In the genomic region with DNA sequence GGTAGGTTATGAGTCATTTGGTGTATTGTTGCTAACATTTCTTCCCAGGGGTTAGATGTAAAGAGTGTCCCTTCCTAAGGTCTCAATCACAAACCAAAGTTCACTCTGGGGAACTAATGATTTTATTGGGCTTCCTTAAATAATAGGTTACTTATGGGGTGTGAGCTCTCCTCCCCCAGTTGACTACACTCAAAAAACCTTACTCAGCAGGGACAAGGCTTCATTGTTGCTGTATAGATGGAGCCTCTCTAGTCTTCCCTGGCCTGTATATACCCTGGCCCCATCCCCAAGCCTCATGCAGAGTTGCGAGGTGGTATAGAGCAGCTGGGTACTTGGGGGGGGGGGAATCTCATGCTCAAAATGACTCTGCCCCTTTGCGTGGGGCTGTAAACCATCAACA, we compare ENCODE assay signal across 17 mouse cellular contexts. TPM values are rescaled to one million over a fixed set of nuclear protein-coding genes. Genes with fewer than 3 reads are reported as not detected.
A peak's percentile ranks its signal among the peaks of the same experiment; 100 is the strongest.
DNase-seq lines count a peak whose midpoint lies in the region; ATAC-seq lines count a peak whose summit lies in the region.
"Had no signal": no experiment of that assay in that cellular context is flagged by ENCODE, and none has a peak within 500 bp of the region (broad histone marks: within the 10 kb centered on the region; RNA-seq: fewer than 3 reads in every experiment).

No protein-coding gene starts in this region.

- 27% methylated on average over 2 of the region's 2 CpGs for WGBS in neural tube, embryonic 15.5 days
- 81% methylated on average over 2 of the region's 2 CpGs for WGBS in intestine, embryonic 16.5 days
- 90% methylated on average over 2 of the region's 2 CpGs for WGBS in forebrain, embryonic 15.5 days

- H3K4me3 ChIP-seq in neural tube, embryonic 15.5 days (replicated peaks), result no peak overlapping the region
- no peak overlapping the region for H3K4me3 ChIP-seq in intestine, embryonic 16.5 days (ENCODE audit: low read length)
- no peak overlapping the region for H3K4me3 ChIP-seq in forebrain, embryonic 15.5 days
- H3K4me3 ChIP-seq: embryonic facial prominence, embryonic 10.5 days; embryonic facial prominence, embryonic 12.5 days; forebrain, embryonic 13.5 days had no signal

- DNase-seq in neural tube, embryonic 10.5 days (ENCODE audit: extremely low spot score, low spot score), result peak; percentile 6
- DNase-seq in adipocyte (ENCODE audit: low spot score), result no peak
- DNase-seq: adrenal gland, adult 8-10 months; adrenal gland, postnatal 14 days; adrenal gland, postnatal 36 days; cerebellum, adult 11-12 months; cerebellum, adult 2 months; cerebellum, adult 9-10 months; cerebellum, postnatal 10 days; cerebellum, postnatal 25 days had no signal

- no peak for ATAC-seq in neural tube, embryonic 15.5 days (ENCODE audit: low FRiP score)
- ATAC-seq in intestine, embryonic 16.5 days, result peak; percentile 70
- ATAC-seq in forebrain, embryonic 15.5 days (replicated peaks), result no peak
- ATAC-seq: forebrain, embryonic 13.5 days; forebrain, embryonic 16.5 days had no signal

- H3K27ac ChIP-seq in neural tube, embryonic 15.5 days (replicated peaks), result no peak overlapping the region
- H3K27ac ChIP-seq in intestine, embryonic 16.5 days (ENCODE audit: low read length), result no peak overlapping the region
- no peak overlapping the region for H3K27ac ChIP-seq in forebrain, embryonic 15.5 days (replicated peaks)
- H3K27ac ChIP-seq: embryonic facial prominence, embryonic 10.5 days; embryonic facial prominence, embryonic 12.5 days; forebrain, embryonic 13.5 days had no signal

- H3K4me2 ChIP-seq in neural tube, embryonic 15.5 days, result no peak overlapping the region
- H3K4me2 ChIP-seq in intestine, embryonic 16.5 days (ENCODE audit: low read depth, low read length), result no peak overlapping the region
- no peak overlapping the region for H3K4me2 ChIP-seq in forebrain, embryonic 15.5 days (replicated peaks)
- H3K4me2 ChIP-seq: embryonic facial prominence, embryonic 12.5 days; forebrain, embryonic 13.5 days had no signal

- no peaks in the 10 kb centered on the region for H3K9me3 ChIP-seq in neural tube, embryonic 15.5 days (replicated peaks)
- H3K9me3 ChIP-seq in intestine, embryonic 16.5 days (ENCODE audit: control insufficient read depth, low read length), result no peaks in the 10 kb centered on the region
- no peaks in the 10 kb centered on the region for H3K9me3 ChIP-seq in forebrain, embryonic 15.5 days
- H3K9me3 ChIP-seq: embryonic facial prominence, embryonic 10.5 days; embryonic facial prominence, embryonic 12.5 days; forebrain, embryonic 13.5 days had no signal

- no peaks in the 10 kb centered on the region for H3K27me3 ChIP-seq in neural tube, embryonic 15.5 days (replicated peaks)
- no peaks in the 10 kb centered on the region for H3K27me3 ChIP-seq in intestine, embryonic 16.5 days (replicated peaks; ENCODE audit: control insufficient read depth, insufficient read depth, low read length)
- no peaks in the 10 kb centered on the region for H3K27me3 ChIP-seq in forebrain, embryonic 15.5 days
- H3K27me3 ChIP-seq: embryonic facial prominence, embryonic 12.5 days; forebrain, embryonic 13.5 days had no signal

- H3K9ac ChIP-seq in neural tube, embryonic 15.5 days (replicated peaks), result no peak overlapping the region
- no peak overlapping the region for H3K9ac ChIP-seq in intestine, embryonic 16.5 days (ENCODE audit: low read depth, low read length)
- no peak overlapping the region for H3K9ac ChIP-seq in forebrain, embryonic 15.5 days (replicated peaks)
- H3K9ac ChIP-seq: embryonic facial prominence, embryonic 12.5 days; forebrain, embryonic 13.5 days had no signal

- H3K4me1 ChIP-seq in neural tube, embryonic 15.5 days, result no peaks in the 10 kb centered on the region
- H3K4me1 ChIP-seq in intestine, embryonic 16.5 days (ENCODE audit: control insufficient read depth, insufficient read depth, low read length), result no peaks in the 10 kb centered on the region
- H3K4me1 ChIP-seq in forebrain, embryonic 15.5 days, result no peaks in the 10 kb centered on the region
- H3K4me1 ChIP-seq: embryonic facial prominence, embryonic 12.5 days; forebrain, embryonic 13.5 days had no signal

- no peaks in the 10 kb centered on the region for H3K36me3 ChIP-seq in neural tube, embryonic 15.5 days
- H3K36me3 ChIP-seq in intestine, embryonic 16.5 days (ENCODE audit: control insufficient read depth, insufficient read depth, low read length), result no peaks in the 10 kb centered on the region
- no peaks in the 10 kb centered on the region for H3K36me3 ChIP-seq in forebrain, embryonic 15.5 days
- H3K36me3 ChIP-seq: embryonic facial prominence, embryonic 10.5 days; embryonic facial prominence, embryonic 12.5 days had no signal

RNA-seq across cellular contexts. Expression of gene Braf, which starts 32.0 kb away (rescaled TPM):
- polyA plus RNA-seq in neural tube, embryonic 15.5 days (2015; fragmentation: Nextera tagmentation; extraction: Ambion mirVana), result 22.5 and 26.0 TPM in 2 replicates
- polyA plus RNA-seq in intestine, embryonic 16.5 days (2015; fragmentation: Nextera tagmentation; extraction: Ambion mirVana), result 8.6 and 9.1 TPM in 2 replicates
- polyA plus RNA-seq in forebrain, embryonic 15.5 days (2015; fragmentation: Nextera tagmentation; extraction: Ambion mirVana), result 21.6 and 23.7 TPM in 2 replicates

RNA-seq across cellular contexts. Expression of gene Mrps33, which starts 53.6 kb away (rescaled TPM):
- polyA plus RNA-seq in neural tube, embryonic 15.5 days (2015; fragmentation: Nextera tagmentation; extraction: Ambion mirVana), result 170 and 195 TPM in 2 replicates
- polyA plus RNA-seq in intestine, embryonic 16.5 days (2015; fragmentation: Nextera tagmentation; extraction: Ambion mirVana), result 145 and 154 TPM in 2 replicates
- 225 and 230 TPM in 2 replicates for polyA plus RNA-seq in forebrain, embryonic 15.5 days (2015; fragmentation: Nextera tagmentation; extraction: Ambion mirVana)
